Mouse (Mus musculus) kidney, adult 2 months (tissue): Measurements from ENCODE around the gene Actr2.

ENCODE experiments used
- CTCF ChIP-seq: fragments of 200-500 bp; conservative IDR thresholded peaks from 2 replicates; pipeline ENCODE4 v1.5.1; 2011; ENCODE audit warnings: low read depth, mild to moderate bottlenecking, control low read depth, low read length, moderate library complexity, mixed read lengths; ENCODE audit not compliant: insufficient read depth, insufficient read length
- POLR2A ChIP-seq: fragments of 200-500 bp; IDR thresholded peaks from one replicate; pipeline ENCODE4 v1.6.1; 2011; ENCODE audit warnings: low read depth, low read length, control low read depth

- TF ChIP-seq CTCF (no peak), POLR2A (no peak)
These were observed 8.8 kb downstream of the Actr2 start for GRCm38 (mm10) chr11:20103949-20104348.
